Mouse (Mus musculus): ENCODE measurements around the gene Pdcd10. TPM values are rescaled to one million over a fixed set of nuclear protein-coding genes. Genes with fewer than 3 reads are reported as not detected.

Gene Pdcd10
- polyA plus RNA-seq (2012; rRNA removed) = 10.7 and 19.4 TPM in 2 replicates
- polyA plus RNA-seq (2014; fragmentation: Nextera tagmentation; extraction: Ambion mirVana) = 69.7 and 72.5 TPM in 2 replicates

GRCm38 (mm10) chr3:75556695-75557291 is at the start of gene Pdcd10:
TSS of gene Pdcd10 (minus strand) at chr3:75556856.
- TF ChIP-seq CTCF (IDR thresholded peaks at IDR 0.05; ENCODE audit: low read depth) (peak; percentile 50; the same call in 1 of the 2 replicates), EP300 (IDR thresholded peaks at IDR 0.05; ENCODE audit: low read depth) (no peak)

GRCm38 (mm10) chr3:75584898-75585297 is 28.2 kb upstream of the Pdcd10 start:
- Histone ChIP-seq H3K4me1 (replicated peaks; ENCODE audit: control insufficient read depth in 2 of 2, insufficient read depth in 2 of 2, low read length in 1 of 2) (no peaks in the 10 kb centered on the region), H3K9me3 (ENCODE audit: control insufficient read depth, low read length) (no peaks in the 10 kb centered on the region), H3K9ac (replicated peaks) (no peak overlapping the region), H3K27ac (no peak overlapping the region), H3K4me3 (ENCODE audit: insufficient read depth in 1 of 2, low read depth in 2 of 2, low read length in 2 of 2) (no peak overlapping the region), H3K27me3 (ENCODE audit: control insufficient read depth, insufficient read depth, low read length) (no peaks in the 10 kb centered on the region), H3K4me2 (ENCODE audit: low read depth) (no peak overlapping the region), H3K36me3 (replicated peaks; ENCODE audit: control insufficient read depth, insufficient read depth, low read depth) (no peaks in the 10 kb centered on the region)
- ATAC-seq (ENCODE audit: insufficient read depth) = no peak
- TF ChIP-seq CTCF (IDR thresholded peaks at IDR 0.05; ENCODE audit: low read depth) = no peak
- no peak for TF ChIP-seq EP300 (IDR thresholded peaks at IDR 0.05; ENCODE audit: low read depth)
- DNase-seq (ENCODE audit: low read depth in 3 of 3, low spot score in 3 of 3) = no peak
- WGBS (ENCODE audit: insufficient replicate concordance) = 62% methylated on average over 4 of the region's 4 CpGs

More at GRCm38 (mm10) chr3:75556695-75557291, at the start of gene Pdcd10:
- Histone ChIP-seq H3K9me3 (ENCODE audit: control insufficient read depth, low read length) (no peaks in the 10 kb centered on the region), H3K4me2 (ENCODE audit: low read depth) (peak within 1 kb of the TSS; percentile 85), H3K4me3 (ENCODE audit: insufficient read depth in 1 of 2, low read depth in 2 of 2, low read length in 2 of 2) (peak within 1 kb of the TSS; percentile 82 to 93), H3K36me3 (replicated peaks; ENCODE audit: control insufficient read depth, insufficient read depth, low read depth) (no peaks in the 10 kb centered on the region), H3K9ac (replicated peaks) (peak within 1 kb of the TSS; percentile 94), H3K27me3 (ENCODE audit: control insufficient read depth, insufficient read depth, low read length) (no peaks in the 10 kb centered on the region), H3K27ac (peak within 1 kb of the TSS; percentile 81), H3K4me1 (replicated peaks; ENCODE audit: control insufficient read depth in 2 of 2, insufficient read depth in 2 of 2, low read length in 1 of 2) (peaks cover 5 to 8% of the 10 kb centered on the region in 2 experiments)
- 0% methylated on average over 35 of the region's 35 CpGs for whole genome bisulfite sequencing (ENCODE audit: insufficient replicate concordance)
- DNase-seq (ENCODE audit: low read depth in 3 of 3, low spot score in 3 of 3) (peak; percentile 99 to 100 (median 99)), ATAC-seq (ENCODE audit: insufficient read depth) (peak; percentile 90)

GRCm38 (mm10) chr3:75583293-75583692 is 26.6 kb upstream of the Pdcd10 start:
- H3K36me3 ChIP-seq (replicated peaks; ENCODE audit: control insufficient read depth, insufficient read depth, low read depth) = no peaks in the 10 kb centered on the region
- no peak overlapping the region for H3K4me2 ChIP-seq (ENCODE audit: low read depth)
- no peak for DNase-seq (ENCODE audit: low read depth in 3 of 3, low spot score in 3 of 3)
- H3K4me1 ChIP-seq (replicated peaks; ENCODE audit: control insufficient read depth in 2 of 2, insufficient read depth in 2 of 2, low read length in 1 of 2) = no peaks in the 10 kb centered on the region
- H3K27me3 ChIP-seq (ENCODE audit: control insufficient read depth, insufficient read depth, low read length) = no peaks in the 10 kb centered on the region
- ATAC-seq (ENCODE audit: insufficient read depth) = no peak
- TF ChIP-seq EP300 (IDR thresholded peaks at IDR 0.05; ENCODE audit: low read depth) (no peak), CTCF (IDR thresholded peaks at IDR 0.05; ENCODE audit: low read depth) (no peak)
- H3K4me3 ChIP-seq (ENCODE audit: insufficient read depth in 1 of 2, low read depth in 2 of 2, low read length in 2 of 2) = no peak overlapping the region
- WGBS (ENCODE audit: insufficient replicate concordance) = 84% methylated on average over 3 of the region's 3 CpGs
- no peak overlapping the region for H3K9ac ChIP-seq (replicated peaks)
- no peaks in the 10 kb centered on the region for H3K9me3 ChIP-seq (ENCODE audit: control insufficient read depth, low read length)
- no peak overlapping the region for H3K27ac ChIP-seq

- Histone ChIP-seq H3K4me1 (replicated peaks; ENCODE audit: control insufficient read depth in 2 of 2, insufficient read depth in 2 of 2, low read length in 1 of 2) (no peaks in the 10 kb centered on the region), H3K9me3 (ENCODE audit: control insufficient read depth, low read length) (no peaks in the 10 kb centered on the region), H3K36me3 (replicated peaks; ENCODE audit: control insufficient read depth, insufficient read depth, low read depth) (no peaks in the 10 kb centered on the region), H3K27ac (no peak overlapping the region), H3K4me2 (ENCODE audit: low read depth) (no peak overlapping the region), H3K9ac (replicated peaks) (no peak overlapping the region), H3K27me3 (ENCODE audit: control insufficient read depth, insufficient read depth, low read length) (no peaks in the 10 kb centered on the region), H3K4me3 (ENCODE audit: insufficient read depth in 1 of 2, low read depth in 2 of 2, low read length in 2 of 2) (no peak overlapping the region)
- ATAC-seq (ENCODE audit: insufficient read depth) (no peak), DNase-seq (ENCODE audit: low read depth in 3 of 3, low spot score in 3 of 3) (no peak)
- TF ChIP-seq CTCF (IDR thresholded peaks at IDR 0.05; ENCODE audit: low read depth) = peak; percentile 42
- TF ChIP-seq EP300 (IDR thresholded peaks at IDR 0.05; ENCODE audit: low read depth) = no peak
- WGBS (ENCODE audit: insufficient replicate concordance) = 31% methylated on average over 4 of the region's 4 CpGs
Observed at GRCm38 (mm10) chr3:75579352-75579751, 22.7 kb upstream of the Pdcd10 start.

DNA sequence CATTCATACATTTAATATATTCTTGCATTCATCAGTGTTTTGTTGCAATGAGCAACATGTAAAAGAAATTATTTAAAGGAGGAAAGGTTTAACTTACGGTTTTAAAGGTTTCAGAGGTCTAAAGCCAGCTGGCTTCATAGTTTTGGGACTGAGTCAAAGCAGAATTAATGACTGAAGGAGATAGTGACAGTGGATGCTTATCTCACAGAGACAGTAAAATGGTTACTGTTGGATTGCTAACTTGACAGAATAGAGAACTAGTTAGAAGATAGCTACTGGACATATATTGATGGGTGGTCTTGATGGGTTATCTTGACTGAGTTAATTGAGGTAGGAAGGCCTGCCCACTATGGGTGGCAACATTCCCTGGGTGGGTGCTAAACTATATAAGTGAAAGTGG is 18.9 kb upstream of the Pdcd10 start:
- no peak for ATAC-seq (ENCODE audit: insufficient read depth)
- TF ChIP-seq CTCF (IDR thresholded peaks at IDR 0.05; ENCODE audit: low read depth) (no peak), EP300 (IDR thresholded peaks at IDR 0.05; ENCODE audit: low read depth) (no peak)
- H3K9ac ChIP-seq (replicated peaks) = no peak overlapping the region
- WGBS (ENCODE audit: insufficient replicate concordance) = 44% methylated on average over 1 of the region's 1 CpGs
- H3K27me3 ChIP-seq (ENCODE audit: control insufficient read depth, insufficient read depth, low read length) = no peaks in the 10 kb centered on the region
- DNase-seq (ENCODE audit: low read depth in 3 of 3, low spot score in 3 of 3) = no peak
- no peaks in the 10 kb centered on the region for H3K9me3 ChIP-seq (ENCODE audit: control insufficient read depth, low read length)
- no peaks in the 10 kb centered on the region for H3K4me1 ChIP-seq (replicated peaks; ENCODE audit: control insufficient read depth in 2 of 2, insufficient read depth in 2 of 2, low read length in 1 of 2)
- no peaks in the 10 kb centered on the region for H3K36me3 ChIP-seq (replicated peaks; ENCODE audit: control insufficient read depth, insufficient read depth, low read depth)
- no peak overlapping the region for H3K27ac ChIP-seq
- H3K4me2 ChIP-seq (ENCODE audit: low read depth) = no peak overlapping the region
- no peak overlapping the region for H3K4me3 ChIP-seq (ENCODE audit: insufficient read depth in 1 of 2, low read depth in 2 of 2, low read length in 2 of 2)
